Comparison of ENCODE assay signal across 13 mouse cellular contexts in the genomic region with DNA sequence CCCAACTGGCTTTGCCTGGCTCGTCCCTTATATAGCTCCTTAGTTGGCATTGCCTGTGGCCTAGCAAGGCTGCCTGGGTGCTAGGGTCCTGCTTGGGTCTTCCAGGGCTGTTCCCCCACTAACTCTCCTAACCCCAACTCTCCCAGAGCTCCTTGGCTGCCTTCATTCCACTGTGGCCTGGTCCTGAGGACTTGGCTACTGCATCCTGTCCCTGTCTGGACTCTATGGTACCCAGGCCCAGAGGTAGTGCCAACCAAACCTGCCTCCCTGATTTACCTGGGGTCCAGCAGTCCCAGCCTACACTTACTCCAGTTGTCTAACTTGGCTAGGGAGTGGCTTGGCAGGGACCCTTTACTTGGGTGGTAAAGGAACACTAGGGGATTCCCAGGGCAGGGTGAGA.
DNase-seq lines count a peak whose midpoint lies in the region; ATAC-seq and TF ChIP-seq lines count a peak whose summit lies in the region.
"Had no signal": no experiment of that assay in that cellular context is flagged by ENCODE, and none has a peak within 500 bp of the region (broad histone marks: within the 10 kb centered on the region; RNA-seq: fewer than 3 reads in every experiment).

No protein-coding gene starts in this region.

- no peak for DNase-seq in left cerebral cortex, adult 2 months (ENCODE audit: extremely low spot score in 1 of 2, low spot score in 2 of 2)
- DNase-seq in left cerebral cortex, postnatal 25 days (ENCODE audit: low spot score in 2 of 2) = no peak
- DNase-seq in kidney, postnatal 25 days = no peak
- DNase-seq in left cerebral cortex, postnatal 36 days (ENCODE audit: low spot score in 2 of 2) = no peak
- DNase-seq: gastrocnemius, postnatal 36 days; heart, postnatal 14 days; layer of hippocampus, adult 9-11 months; thymus, postnatal 4 days had no signal

- intact Hi-C loops in left cerebral cortex, adult 2 months (cut with DNase I) = loop anchor here (5.0 kb wide), 2 partner anchors 76 to 116 kb away; a partner anchor contains a TSS
- intact Hi-C loops in left cerebral cortex, postnatal 25 days (cut with DNase I) = loop anchor here (5.0 kb wide), 1 partner anchor 246 kb away; a partner anchor contains a TSS
- intact Hi-C loops in left cerebral cortex, postnatal 36 days (cut with DNase I) = no loop called here

- H3K27ac ChIP-seq in left cerebral cortex, adult 2 months = peak overlapping the region; percentile 93
- H3K27ac ChIP-seq in forebrain, embryonic 16.5 days (ENCODE audit: low read length) = peak overlapping the region; percentile 97
- H3K27ac ChIP-seq in limb, embryonic 12.5 days = no peak overlapping the region
- peak overlapping the region; percentile 91 for H3K27ac ChIP-seq in neural tube, embryonic 14.5 days (ENCODE audit: low read depth, low read length)

- TF ChIP-seq CTCF in left cerebral cortex, adult 2 months (IDR thresholded peaks at IDR 0.05) = no peak

- no peaks in the 10 kb centered on the region for H3K27me3 ChIP-seq in forebrain, embryonic 16.5 days (replicated peaks; ENCODE audit: control insufficient read depth, insufficient read depth, low read length)
- peaks cover 35% of the 10 kb centered on the region for H3K27me3 ChIP-seq in limb, embryonic 12.5 days
- no peaks in the 10 kb centered on the region for H3K27me3 ChIP-seq in neural tube, embryonic 14.5 days (ENCODE audit: control insufficient read depth, insufficient read depth, low read length)

- peak overlapping the region; percentile 58 for H3K4me2 ChIP-seq in forebrain, embryonic 16.5 days (ENCODE audit: low read length)
- 0 out of 2 replicates have a peak overlapping the region, but pooled peaks have one; percentile 67 for H3K4me2 ChIP-seq in limb, embryonic 12.5 days
- no peak overlapping the region for H3K4me2 ChIP-seq in neural tube, embryonic 14.5 days (ENCODE audit: low read depth, low read length)

- no peaks in the 10 kb centered on the region for H3K9me3 ChIP-seq in forebrain, embryonic 16.5 days (ENCODE audit: control insufficient read depth, low read length)
- H3K9me3 ChIP-seq in limb, embryonic 12.5 days = peaks cover 9% of the 10 kb centered on the region
- no peaks in the 10 kb centered on the region for H3K9me3 ChIP-seq in neural tube, embryonic 14.5 days (ENCODE audit: control insufficient read depth, low read length)

- peak overlapping the region; percentile 66 for H3K9ac ChIP-seq in forebrain, embryonic 16.5 days (replicated peaks; ENCODE audit: low read depth, low read length)
- no peak overlapping the region for H3K9ac ChIP-seq in limb, embryonic 12.5 days (replicated peaks)
- H3K9ac ChIP-seq in neural tube, embryonic 14.5 days (replicated peaks; ENCODE audit: low read depth, low read length) = peak overlapping the region; percentile 39; the same call in 1 of the 2 replicates

- H3K36me3 ChIP-seq in forebrain, embryonic 16.5 days (ENCODE audit: control insufficient read depth, insufficient read depth) = no peaks in the 10 kb centered on the region
- H3K36me3 ChIP-seq in limb, embryonic 12.5 days = no peaks in the 10 kb centered on the region
- no peaks in the 10 kb centered on the region for H3K36me3 ChIP-seq in neural tube, embryonic 14.5 days (ENCODE audit: control insufficient read depth, insufficient read depth, low read length)

- 100% methylated on average over 1 of the region's 1 CpGs for WGBS in forebrain, embryonic 16.5 days
- WGBS in limb, embryonic 12.5 days = 88% methylated on average over 1 of the region's 1 CpGs
- 83% methylated on average over 1 of the region's 1 CpGs for WGBS in neural tube, embryonic 14.5 days

- peaks cover 42% of the 10 kb centered on the region for H3K4me1 ChIP-seq in forebrain, embryonic 16.5 days (replicated peaks; ENCODE audit: control insufficient read depth, insufficient read depth, low read length)
- peaks cover 49% of the 10 kb centered on the region for H3K4me1 ChIP-seq in limb, embryonic 12.5 days (replicated peaks)
- peaks cover 37% of the 10 kb centered on the region for H3K4me1 ChIP-seq in neural tube, embryonic 14.5 days (ENCODE audit: control insufficient read depth, insufficient read depth, low read length)

- H3K4me3 ChIP-seq in left cerebral cortex, adult 2 months = peak overlapping the region; percentile 45; the same call in 1 of the 2 replicates
- no peak overlapping the region for H3K4me3 ChIP-seq in forebrain, embryonic 16.5 days (replicated peaks; ENCODE audit: low read length)
- no peak overlapping the region for H3K4me3 ChIP-seq in limb, embryonic 12.5 days (replicated peaks)
- no peak overlapping the region for H3K4me3 ChIP-seq in neural tube, embryonic 14.5 days (ENCODE audit: low read depth, low read length)
- H3K4me3 ChIP-seq: erythroblast, embryonic 14.5 days had no signal

- no peak for ATAC-seq in forebrain, embryonic 16.5 days
- no peak for ATAC-seq in limb, embryonic 12.5 days (ENCODE audit: insufficient number of reproducible peaks, insufficient read depth, low FRiP score, low TSS enrichment, low read depth)
- no peak for ATAC-seq in neural tube, embryonic 14.5 days (ENCODE audit: low read depth)
- ATAC-seq in frontal cortex, adult (ENCODE audit: low TSS enrichment) = no peak
